Mouse (Mus musculus): ENCODE measurements around the gene Mtif3.
"Not testable (repeated sequence)": the region's sequence is repeated elsewhere in the genome, so short reads cannot be mapped to it uniquely, and the experiment has no call there.

Mtif3 gene

DNA sequence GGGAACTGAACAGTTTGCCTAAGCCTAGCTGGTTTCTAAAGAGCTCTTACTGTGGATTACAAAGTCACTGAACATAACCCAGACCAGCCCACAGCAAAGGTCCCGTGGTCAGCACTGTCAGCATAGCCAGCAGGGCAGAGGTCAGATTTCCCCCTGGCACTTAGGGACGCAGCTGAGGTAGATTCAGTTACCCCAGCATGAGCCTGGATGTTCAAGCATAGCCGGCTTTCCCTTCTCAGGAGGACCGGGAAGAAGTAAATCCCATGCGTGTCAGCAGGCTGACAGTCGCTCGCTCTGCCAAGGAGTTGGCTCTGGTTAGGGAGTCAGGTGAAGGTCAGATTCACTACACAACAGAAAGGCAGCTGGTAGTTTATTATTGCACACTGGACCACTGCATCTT is 9.0 kb downstream of the Mtif3 start:
- DNase-seq (ENCODE audit: low spot score in 2 of 2) = no peak

- peak; percentile 69 to 72 for DNase-seq (ENCODE audit: low spot score in 2 of 2)
Measured at GRCm38 (mm10) chr5:146948508-146949088, 15.0 kb downstream of the Mtif3 start, which contains the start of gene Gtf3a. Gtf3a (plus strand) TSS chr5:146948657.

DNA sequence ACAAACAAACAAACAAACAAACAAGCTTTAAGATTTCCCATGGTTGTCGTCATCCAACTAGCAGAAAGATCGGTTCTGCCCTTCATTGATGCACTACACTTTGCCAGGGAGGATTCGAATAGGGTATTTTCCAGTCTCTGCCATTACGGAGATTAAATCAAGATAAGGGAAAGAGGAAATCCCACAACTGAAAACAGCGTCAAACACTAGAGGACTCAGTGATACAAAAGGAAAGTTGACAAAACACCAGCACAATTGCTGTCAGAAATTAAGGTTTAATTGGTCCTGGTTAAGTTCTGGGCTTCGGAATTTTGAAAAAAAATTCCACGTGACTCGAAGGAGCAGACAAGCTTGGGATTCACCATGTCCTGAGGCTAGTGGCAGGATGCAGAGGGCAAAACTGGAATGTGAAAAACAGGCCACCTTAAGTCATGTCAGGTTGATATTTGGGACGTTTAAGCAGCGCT is 15.5 kb downstream of the Mtif3 start:
- DNase-seq (ENCODE audit: low spot score in 2 of 2) = no peak

DNA sequence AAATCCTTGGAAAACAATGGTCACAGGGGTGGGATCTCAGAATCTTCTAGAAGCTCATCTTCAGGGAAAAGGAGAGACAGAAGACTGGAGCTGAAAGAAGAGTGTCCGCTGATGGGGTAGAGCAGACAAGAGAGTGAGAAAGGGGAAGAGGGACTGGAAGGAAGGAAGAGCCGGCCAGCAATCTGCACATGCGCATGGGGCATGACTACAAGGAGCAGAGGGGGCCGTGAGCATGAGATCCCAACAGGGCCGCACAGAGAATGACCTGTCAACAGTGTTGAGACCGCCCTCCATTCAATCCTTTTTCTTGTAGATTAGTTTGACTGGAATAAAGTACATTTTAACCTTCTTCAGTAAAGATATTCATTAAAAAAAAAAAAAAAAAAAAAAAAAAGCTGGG is 16.1 kb downstream of the Mtif3 start:
- no peak for DNase-seq (ENCODE audit: low spot score in 2 of 2)

GRCm38 (mm10) chr5:146946682-146947081 is 16.9 kb downstream of the Mtif3 start:
- DNase-seq (ENCODE audit: low spot score in 2 of 2) = no peak

- no peak for DNase-seq (ENCODE audit: low spot score in 2 of 2)
Measured at GRCm38 (mm10) chr5:146944568-146944967, 19.0 kb downstream of the Mtif3 start.

- no peak for DNase-seq (ENCODE audit: low spot score in 2 of 2)
Measured at GRCm38 (mm10) chr5:146942965-146943364, 20.6 kb downstream of the Mtif3 start.

DNA sequence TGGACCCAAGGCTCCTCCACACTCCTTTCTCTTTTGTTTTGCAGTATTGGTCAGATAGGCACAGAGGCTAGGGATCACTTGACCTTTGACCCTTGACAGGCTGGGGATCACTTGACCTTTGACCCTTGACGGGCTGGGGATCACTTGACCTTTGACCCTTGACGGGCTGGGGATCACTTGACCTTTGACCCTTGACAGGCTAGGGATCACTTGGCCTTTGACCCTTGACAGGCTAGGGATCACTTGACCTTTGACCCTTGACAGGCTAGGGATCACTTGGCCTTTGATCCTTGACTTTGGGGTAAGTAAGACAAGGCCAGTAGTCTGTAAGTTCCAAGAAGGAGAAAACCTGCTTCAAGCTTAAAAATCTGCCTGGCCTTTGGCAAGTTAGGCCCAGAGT is 21.7 kb downstream of the Mtif3 start:
- not testable (repeated sequence) for DNase-seq (ENCODE audit: low spot score in 2 of 2)

GRCm38 (mm10) chr5:146940219-146940618 is 23.4 kb downstream of the Mtif3 start:
- DNase-seq (ENCODE audit: low spot score in 2 of 2) = no peak

- DNase-seq (ENCODE audit: low spot score in 2 of 2) = no peak
Measured at GRCm38 (mm10) chr5:146939109-146939796, 24.3 kb downstream of the Mtif3 start.

DNA sequence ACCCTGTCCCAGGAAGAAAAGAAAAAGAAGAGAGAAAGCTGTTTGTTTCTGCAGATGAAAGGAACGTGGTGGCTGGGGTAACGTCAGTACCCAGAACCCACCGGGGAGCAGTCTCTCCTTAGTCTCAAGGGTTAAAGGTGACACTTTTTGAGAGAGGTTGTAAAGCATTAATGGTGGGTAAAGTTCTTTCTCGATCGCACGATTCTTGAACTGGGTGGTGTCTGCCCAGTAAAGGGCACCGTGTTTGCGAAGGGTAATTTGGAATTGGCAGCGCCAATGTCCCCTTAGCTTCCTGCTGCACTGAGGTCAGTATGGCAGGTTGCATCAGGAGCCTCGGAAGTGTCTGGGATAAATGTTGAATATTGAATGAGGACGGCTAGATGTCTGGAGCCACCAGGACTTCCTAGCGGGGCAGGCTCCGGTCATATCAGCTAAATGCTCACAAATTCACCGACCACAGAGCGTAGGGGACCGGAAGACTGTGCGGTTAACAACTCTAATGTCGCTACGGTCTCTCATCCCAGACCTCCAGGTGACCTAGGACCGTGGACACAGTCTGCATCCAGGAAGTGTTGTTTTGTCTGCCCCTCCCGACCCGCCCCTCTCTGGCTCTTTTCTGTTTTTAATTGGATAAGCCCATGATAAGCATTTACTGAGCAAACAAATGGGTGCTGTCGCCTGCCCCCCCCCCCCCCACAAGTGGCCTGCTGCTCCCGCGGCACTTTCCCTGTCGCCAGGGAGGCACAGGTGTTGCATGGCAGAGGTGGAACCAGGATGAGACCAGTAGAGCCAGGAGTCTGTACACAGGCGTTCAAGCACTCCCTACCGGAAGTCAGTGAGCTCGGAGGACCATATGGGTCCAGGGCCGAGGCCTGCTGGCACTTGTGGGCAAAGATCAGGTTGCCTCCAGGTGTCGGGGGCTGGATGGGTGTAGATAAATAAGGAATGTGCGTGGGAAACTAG is 25.8 kb downstream of the Mtif3 start:
- DNase-seq (ENCODE audit: low spot score in 2 of 2) = no peak

DNA sequence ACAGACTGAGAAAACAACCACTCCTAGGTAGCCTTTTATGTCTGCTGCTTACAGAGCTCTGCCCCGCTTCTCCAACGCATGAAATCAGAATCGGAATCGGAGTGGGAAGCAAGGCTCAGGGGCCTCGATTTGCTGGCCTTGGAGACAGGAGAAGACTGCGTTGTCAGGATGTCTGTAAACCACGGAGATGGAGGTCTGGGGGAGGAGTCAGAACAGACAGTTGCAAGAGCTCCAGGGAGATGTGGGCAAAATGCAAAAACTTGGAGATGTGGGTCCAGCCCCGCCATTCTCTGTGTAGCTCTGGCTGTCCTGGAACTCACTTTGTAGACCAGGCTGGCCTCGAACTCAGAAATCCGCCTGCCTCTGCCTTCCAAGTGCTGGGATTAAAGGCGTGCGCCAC is 30.1 kb downstream of the Mtif3 start:
- no peak for DNase-seq (ENCODE audit: low spot score in 2 of 2)

DNA sequence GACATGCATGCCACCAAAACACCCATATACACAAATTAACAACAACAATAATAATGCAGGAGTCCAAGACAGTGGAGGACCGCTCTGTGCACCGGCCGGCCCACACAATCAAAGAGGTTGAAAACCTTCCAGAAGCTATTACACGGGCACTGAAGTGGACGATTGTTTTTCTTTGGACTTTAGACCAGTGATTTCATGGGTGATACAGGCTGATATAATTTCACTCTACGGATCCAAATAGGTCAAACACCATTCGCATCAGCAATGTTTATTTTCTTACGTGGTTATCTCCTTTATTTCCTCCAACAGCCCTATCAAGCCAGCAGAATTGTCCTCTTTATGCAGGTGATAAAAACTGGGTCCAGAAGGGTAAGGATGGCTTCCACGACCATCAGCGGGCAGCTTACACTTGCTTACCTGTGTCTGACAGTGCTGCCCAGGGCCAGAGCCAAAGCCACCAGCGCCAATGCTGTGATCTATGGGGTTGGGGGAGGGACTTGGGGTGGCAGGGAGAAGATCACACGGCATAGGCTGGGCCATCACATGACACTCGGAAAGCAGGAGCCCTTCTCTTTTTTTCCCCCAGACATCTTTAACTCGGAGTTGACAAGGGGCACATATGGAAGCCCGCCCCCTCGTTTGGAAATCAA is 31.6 kb downstream of the Mtif3 start:
- DNase-seq (ENCODE audit: low spot score in 2 of 2) = no peak

- no peak for DNase-seq (ENCODE audit: low spot score in 2 of 2)
Measured at GRCm38 (mm10) chr5:146931422-146931821, 32.2 kb downstream of the Mtif3 start.

DNA sequence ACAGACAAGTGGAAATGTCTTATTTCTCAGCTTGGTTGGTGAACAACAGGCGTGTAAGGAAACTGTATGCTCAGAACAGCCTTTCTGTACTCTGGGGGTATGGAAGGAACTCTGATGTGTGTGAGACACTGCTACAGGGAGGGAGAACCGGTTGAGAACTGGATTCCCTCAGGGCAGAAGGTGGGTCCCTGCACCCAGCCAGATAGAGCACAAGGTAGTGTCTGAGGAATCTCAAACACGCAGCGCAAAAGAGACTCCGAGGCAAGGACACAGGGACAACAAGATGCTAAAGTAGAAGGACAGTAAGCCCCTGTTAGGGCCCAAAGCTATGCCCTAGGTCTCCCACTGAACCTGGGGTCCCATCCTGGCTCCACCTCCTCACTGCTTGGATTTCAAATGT is 36.9 kb downstream of the Mtif3 start:
- no peak for DNase-seq (ENCODE audit: low spot score in 2 of 2)

GRCm38 (mm10) chr5:146923547-146923946 is 40.1 kb downstream of the Mtif3 start:
- DNase-seq (ENCODE audit: low spot score in 2 of 2) = no peak

GRCm38 (mm10) chr5:146921224-146921623 is 42.4 kb downstream of the Mtif3 start:
- no peak for DNase-seq (ENCODE audit: low spot score in 2 of 2)

GRCm38 (mm10) chr5:146920314-146921161 is 43.1 kb downstream of the Mtif3 start:
- no peak for DNase-seq (ENCODE audit: low spot score in 2 of 2)

- DNase-seq (ENCODE audit: low spot score in 2 of 2) = no peak
Measured at GRCm38 (mm10) chr5:146919874-146920273, 43.7 kb downstream of the Mtif3 start.

DNA sequence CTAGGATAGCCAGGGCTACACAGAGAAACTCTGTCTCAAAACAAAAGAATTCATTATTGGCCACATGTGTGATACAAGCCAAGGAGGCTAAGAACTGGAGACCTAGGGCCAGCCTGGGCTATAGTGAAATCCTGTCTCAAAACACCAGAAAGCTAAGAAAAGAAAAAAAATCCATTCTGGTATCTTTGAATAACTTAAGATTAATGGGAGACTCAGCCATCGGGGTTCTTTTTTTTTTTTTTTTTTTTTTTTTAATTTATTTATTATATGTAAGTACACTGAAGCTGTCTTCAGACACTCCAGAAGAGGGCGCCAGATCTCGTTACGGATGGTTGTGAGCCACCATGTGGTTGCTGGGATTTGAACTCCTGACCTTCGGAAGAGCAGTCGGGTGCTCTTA is 46.2 kb downstream of the Mtif3 start:
- DNase-seq (ENCODE audit: low spot score in 2 of 2) = not testable (repeated sequence)

- no peak for DNase-seq (ENCODE audit: low spot score in 2 of 2)
Measured at GRCm38 (mm10) chr5:146916806-146917205, 46.8 kb downstream of the Mtif3 start.
